Mouse (Mus musculus): ENCODE measurements around the gene Dync1h1.

DNA sequence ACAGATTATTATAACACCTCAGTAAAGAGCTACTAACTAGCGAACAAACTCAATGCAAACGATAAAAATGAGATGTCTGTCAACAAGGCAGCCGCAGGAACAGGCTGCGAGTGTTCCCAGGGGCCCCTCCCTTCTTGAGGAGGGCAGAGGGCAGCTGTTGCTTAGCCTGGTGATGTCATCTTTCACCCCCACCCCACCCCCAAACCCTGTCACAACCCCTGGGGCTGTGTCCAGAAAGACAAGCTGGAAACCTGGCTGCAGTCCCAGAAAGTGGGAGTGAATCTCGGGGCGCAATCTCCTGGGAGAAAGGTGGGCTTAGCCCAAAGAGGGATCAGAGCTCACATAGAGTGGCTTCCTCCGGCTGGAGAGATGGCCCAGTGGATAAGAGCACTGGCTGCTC, 79.9 kb downstream of the Dync1h1 start:
- TF ChIP-seq CTCF (conservative IDR thresholded peaks at IDR 0.05 in 1 of 2, IDR thresholded peaks at IDR 0.05 in 1 of 2; ENCODE audit: low read depth in 2 of 2, low read length in 2 of 2): no peak
- no peak for TF ChIP-seq ZKSCAN1 (IDR thresholded peaks at IDR 0.05; ENCODE audit: borderline replicate concordance, low read depth, low read length)
- TF ChIP-seq HCFC1 (IDR thresholded peaks at IDR 0.05; ENCODE audit: low read depth, low read length): no peak
- no peak for TF ChIP-seq MEF2A (IDR thresholded peaks at IDR 0.05; ENCODE audit: borderline replicate concordance, low read depth, low read length)
- no peak for TF ChIP-seq USF2 (conservative IDR thresholded peaks at IDR 0.05; ENCODE audit: low read depth, low read length)
- TF ChIP-seq TCF12 (IDR thresholded peaks at IDR 0.05; ENCODE audit: low read depth, low read length): no peak
- TF ChIP-seq UBTF (IDR thresholded peaks at IDR 0.05; ENCODE audit: low read depth, low read length): no peak
- TF ChIP-seq POLR2A (IDR thresholded peaks at IDR 0.05; ENCODE audit: low read depth, low read length): no peak
- TF ChIP-seq EP300 (IDR thresholded peaks at IDR 0.05; ENCODE audit: low read length): no peak
- TF ChIP-seq CHD2 (IDR thresholded peaks at IDR 0.05; ENCODE audit: low read length): no peak
- no peak for TF ChIP-seq E2F4 (IDR thresholded peaks at IDR 0.05; ENCODE audit: insufficient replicate concordance, low read depth, low read length)
- TF ChIP-seq ZC3H11A (IDR thresholded peaks at IDR 0.05; ENCODE audit: low read depth, low read length): no peak
- TF ChIP-seq CHD1 (IDR thresholded peaks at IDR 0.05; ENCODE audit: low read depth, low read length): no peak

All from CH12.LX (cell line).